Mouse (Mus musculus) liver, embryonic 16.5 days (tissue): ENCODE results near the gene Hpcal1. TPM values are rescaled to one million over a fixed set of nuclear protein-coding genes. Genes with fewer than 3 reads are reported as not detected.
"Not testable (repeated sequence)": the region's sequence is repeated elsewhere in the genome, so short reads cannot be mapped to it uniquely, and the experiment has no call there.

Source experiments
- ATAC-seq: fragments of 200-750 bp; cut with Nextera tagmentation; 2 replicates; pipeline ENCODE4 v1.8.0; 2017; ENCODE audit warnings: low read depth, mild to moderate bottlenecking, moderate number of reproducible peaks, moderate library complexity
- H3K27ac ChIP-seq: fragments of 300-500 bp; sonication (generic); 2 replicates; pipeline ENCODE4 v1.5.1; 2014; ENCODE audit warnings: mild to moderate bottlenecking, low read length
- H3K27me3 ChIP-seq: fragments of 300-500 bp; sonication (generic); 2 replicates; pipeline ENCODE4 v1.6.1; 2014; ENCODE audit warnings: low read depth, low read length, mixed read lengths; ENCODE audit not compliant: control insufficient read depth, insufficient read depth
- H3K36me3 ChIP-seq: fragments of 300-500 bp; sonication (generic); 2 replicates; pipeline ENCODE4 v1.6.1; 2014; ENCODE audit warnings: mild to moderate bottlenecking; ENCODE audit not compliant: control insufficient read depth, insufficient read depth
- H3K4me1 ChIP-seq: fragments of 300-500 bp; sonication (generic); 2 replicates; pipeline ENCODE4 v1.6.1; 2014; ENCODE audit warnings: low read depth, low read length, mixed read lengths; ENCODE audit not compliant: control insufficient read depth
- H3K4me2 ChIP-seq: fragments of 300-500 bp; sonication (generic); 2 replicates; pipeline ENCODE4 v1.6.1; 2014; ENCODE audit warnings: low read depth, low read length, mixed read lengths
- H3K4me3 ChIP-seq: fragments of 300-500 bp; sonication (generic); 2 replicates; pipeline ENCODE4 v1.5.1; 2014; ENCODE audit warnings: low read depth, mild to moderate bottlenecking, low read length
- H3K9ac ChIP-seq: fragments of 300-500 bp; sonication (generic); 2 replicates; pipeline ENCODE4 v1.6.1; 2014; ENCODE audit warnings: low read depth, low read length
- H3K9me3 ChIP-seq: fragments of 300-500 bp; sonication (generic); replicated peaks from 2 replicates; pipeline ENCODE4 v1.6.1; 2016; ENCODE audit warnings: low read length; ENCODE audit not compliant: control insufficient read depth
- WGBS: fragments of 180-500 bp; shearing (Covaris S2); extraction: QIAGEN DNeasy Blood & Tissue Kit; methylation state at CpG from one replicate; pipeline ENCODE4 v1.1.7; 2014; ENCODE audit not compliant: insufficient replicate concordance; 5-methylcytosine and 5-hydroxymethylcytosine counted together
- polyA plus RNA-seq: library from polyadenylated mRNA; unstranded; fragments of >200 nt; fragmentation: Nextera tagmentation; extraction: Ambion mirVana; gene quantifications from 2 replicates; pipeline ENCODE4 v1.2.1, GENCODE M21; 2015

Gene Hpcal1
- polyA plus RNA-seq, 1 experiment from 2014 or later = 23.6 TPM

DNA sequence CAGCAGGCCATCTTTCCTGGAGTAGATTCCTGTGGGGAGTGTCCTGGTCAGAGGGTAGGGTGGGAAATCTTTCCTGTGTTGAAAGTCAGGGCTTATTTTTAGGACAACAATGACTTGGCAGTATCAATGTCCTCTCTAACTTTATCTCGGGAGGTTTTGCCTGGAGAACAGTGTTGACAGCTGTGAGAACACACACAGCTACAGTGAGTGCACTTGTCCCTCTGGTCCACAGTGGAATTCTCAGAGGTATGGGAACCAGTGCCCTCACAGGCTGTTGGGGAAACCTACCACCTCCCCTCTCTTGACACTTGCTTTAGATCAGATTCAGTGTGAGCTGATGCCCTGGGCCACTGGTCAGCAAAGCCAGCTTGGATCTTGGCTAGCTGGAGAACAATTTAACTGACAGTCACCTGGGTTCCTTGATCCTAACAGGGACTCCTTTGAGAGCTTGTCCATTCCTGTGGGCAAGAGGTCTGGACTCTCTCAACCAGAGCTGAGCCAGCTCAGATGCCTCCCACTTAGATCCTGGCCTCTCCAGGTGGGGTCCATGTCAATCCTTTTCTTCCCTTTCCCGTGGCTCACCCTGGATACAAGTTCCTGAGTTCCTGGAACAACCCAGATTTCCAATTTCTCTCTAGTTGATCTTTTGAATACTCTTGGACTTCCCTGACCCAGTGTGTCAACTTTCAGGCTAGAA, 79.0 kb downstream of the Hpcal1 start:
- ATAC-seq = 0 out of 2 replicates have a peak, but pooled peaks have one; percentile 11
- Histone ChIP-seq H3K4me3 (no peak overlapping the region), H3K4me1 (no peaks in the 10 kb centered on the region; the same call in 1 of the 2 replicates), H3K9me3 (no peaks in the 10 kb centered on the region), H3K4me2 (no peak overlapping the region), H3K9ac (no peak overlapping the region), H3K27ac (no peak overlapping the region), H3K36me3 (no peaks in the 10 kb centered on the region), H3K27me3 (no peaks in the 10 kb centered on the region)
- WGBS = 29% methylated on average over 2 of the region's 2 CpGs

DNA sequence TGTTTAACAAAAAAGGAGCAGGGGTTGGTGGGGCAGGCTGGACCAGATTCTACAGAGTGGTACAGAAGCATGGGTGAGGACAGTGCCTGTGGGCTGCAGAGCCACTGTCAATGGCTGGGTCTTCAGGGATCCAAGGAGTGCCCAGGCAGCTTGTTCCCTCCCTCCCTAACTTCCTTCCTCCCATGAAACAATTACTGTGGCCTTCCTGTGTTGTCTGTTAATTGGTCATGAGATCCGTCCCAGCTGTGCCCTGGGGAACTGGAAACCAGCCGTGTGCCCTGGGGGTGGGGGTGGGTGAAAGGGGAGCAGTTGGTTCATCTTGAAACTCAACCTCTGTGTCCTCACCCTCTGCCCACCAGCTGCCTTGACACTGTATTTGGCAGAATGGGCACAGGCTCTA, 79.9 kb downstream of the Hpcal1 start:
- no peaks in the 10 kb centered on the region for H3K9me3 ChIP-seq
- peak; percentile 48; the same call in 1 of the 2 replicates for ATAC-seq
- no peaks in the 10 kb centered on the region for H3K27me3 ChIP-seq
- H3K4me1 ChIP-seq = no peaks in the 10 kb centered on the region; the same call in 1 of the 2 replicates
- no peak overlapping the region for H3K4me2 ChIP-seq
- no peak overlapping the region for H3K9ac ChIP-seq
- no peak overlapping the region for H3K27ac ChIP-seq
- no peak overlapping the region for H3K4me3 ChIP-seq
- no peaks in the 10 kb centered on the region for H3K36me3 ChIP-seq
- WGBS = 41% methylated on average over 2 of the region's 2 CpGs

DNA sequence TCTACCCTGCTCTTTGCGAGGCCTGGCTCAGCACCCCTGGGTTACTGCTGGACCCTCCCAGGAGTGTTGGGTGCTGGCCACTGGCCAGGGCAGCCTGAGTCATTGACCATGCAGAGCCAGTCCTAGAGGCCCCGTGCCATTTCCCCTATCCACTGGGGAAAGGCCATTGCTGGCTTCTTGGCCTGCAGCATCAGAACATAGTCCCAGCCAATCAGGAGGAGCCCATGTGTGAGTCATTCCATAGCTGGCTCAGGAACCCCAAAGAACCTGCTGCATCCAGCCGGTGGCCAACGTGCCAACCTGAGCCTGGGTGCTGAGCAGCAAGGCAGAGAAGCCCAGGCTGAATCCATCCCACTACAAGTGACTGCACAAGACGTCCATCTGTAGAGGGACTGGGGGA, 83.1 kb downstream of the Hpcal1 start:
- not testable (repeated sequence) for H3K4me3 ChIP-seq, H3K27me3 ChIP-seq, H3K27ac ChIP-seq, H3K9ac ChIP-seq, H3K4me2 ChIP-seq, H3K9me3 ChIP-seq, H3K4me1 ChIP-seq, H3K36me3 ChIP-seq, ATAC-seq
- 59% methylated on average over 5 of the region's 5 CpGs for WGBS

DNA sequence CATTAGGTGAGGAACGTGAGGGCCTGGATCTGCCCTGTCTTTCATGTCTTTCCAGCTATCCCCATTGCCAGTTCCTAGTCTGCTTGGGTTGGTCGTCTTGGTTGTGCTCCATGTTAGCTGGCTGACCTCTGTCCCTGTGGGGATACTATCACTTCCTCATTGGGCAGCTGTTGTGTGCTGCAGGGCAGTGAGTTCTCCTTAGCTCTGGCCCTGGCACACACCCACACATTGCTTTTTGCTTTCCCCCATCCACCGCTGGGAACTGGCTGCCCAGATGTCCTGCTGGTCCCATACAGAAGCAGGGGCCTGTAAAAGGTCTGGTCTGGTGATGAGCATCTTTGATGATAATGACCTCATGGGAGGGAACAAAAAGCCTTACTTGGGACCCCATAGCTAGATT, 84.2 kb downstream of the Hpcal1 start:
- WGBS = 59% methylated on average over 3 of the region's 3 CpGs
- not testable (repeated sequence) for ATAC-seq, H3K9me3 ChIP-seq, H3K27ac ChIP-seq, H3K27me3 ChIP-seq, H3K4me2 ChIP-seq, H3K9ac ChIP-seq, H3K4me3 ChIP-seq, H3K36me3 ChIP-seq, H3K4me1 ChIP-seq

DNA sequence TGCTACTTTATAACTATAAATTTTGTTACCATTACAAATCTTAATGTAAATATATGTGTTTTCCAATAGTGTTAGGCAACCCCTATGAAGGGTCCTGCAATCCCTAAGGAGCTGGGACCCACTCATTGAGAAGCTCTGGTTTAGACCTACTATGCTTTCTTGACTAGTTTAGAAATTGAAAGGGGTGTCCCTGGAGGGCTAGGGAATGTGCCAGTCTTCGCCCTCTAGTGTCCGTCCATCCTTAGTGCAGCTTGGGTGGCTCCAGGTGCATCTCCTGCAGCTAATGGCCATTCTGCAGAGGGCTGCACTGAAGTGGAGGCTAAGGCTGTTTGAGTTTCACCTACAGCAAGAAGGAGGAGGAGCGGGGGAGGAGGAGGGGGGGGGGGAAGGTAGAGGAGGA, 87.7 kb downstream of the Hpcal1 start:
- Histone ChIP-seq H3K9ac (no peak overlapping the region), H3K4me3 (no peak overlapping the region), H3K36me3 (no peaks in the 10 kb centered on the region), H3K4me2 (no peak overlapping the region), H3K27me3 (no peaks in the 10 kb centered on the region), H3K27ac (no peak overlapping the region), H3K4me1 (no peaks in the 10 kb centered on the region), H3K9me3 (no peaks in the 10 kb centered on the region)
- WGBS = 28% methylated on average over 3 of the region's 3 CpGs
- ATAC-seq = no peak

DNA sequence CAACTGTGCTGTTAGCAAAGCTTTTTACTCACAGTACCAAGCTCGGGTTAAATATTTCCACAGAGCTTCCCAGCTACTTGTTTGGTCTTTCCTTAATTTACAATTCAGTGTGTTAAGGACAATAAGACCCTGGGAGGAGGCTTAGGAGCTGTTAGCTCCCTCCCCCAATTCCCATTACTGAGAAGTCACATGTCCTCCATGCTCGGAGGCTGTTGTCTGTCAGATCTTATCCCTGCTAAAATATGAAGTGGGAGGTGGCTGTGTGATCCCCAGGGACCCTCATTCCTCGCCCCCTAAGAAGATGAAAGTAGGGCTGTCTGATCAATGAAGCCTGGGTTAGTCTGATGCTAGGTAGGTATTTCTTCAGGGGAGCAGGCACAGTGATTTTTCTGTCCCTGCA, 88.4 kb downstream of the Hpcal1 start:
- no peaks in the 10 kb centered on the region for H3K4me1 ChIP-seq
- H3K27ac ChIP-seq = no peak overlapping the region
- no peak overlapping the region for H3K4me3 ChIP-seq
- 38% methylated on average over 3 of the region's 3 CpGs for whole genome bisulfite sequencing
- ATAC-seq = no peak
- no peaks in the 10 kb centered on the region for H3K9me3 ChIP-seq
- no peak overlapping the region for H3K4me2 ChIP-seq
- H3K36me3 ChIP-seq = no peaks in the 10 kb centered on the region
- H3K9ac ChIP-seq = no peak overlapping the region
- no peaks in the 10 kb centered on the region for H3K27me3 ChIP-seq

DNA sequence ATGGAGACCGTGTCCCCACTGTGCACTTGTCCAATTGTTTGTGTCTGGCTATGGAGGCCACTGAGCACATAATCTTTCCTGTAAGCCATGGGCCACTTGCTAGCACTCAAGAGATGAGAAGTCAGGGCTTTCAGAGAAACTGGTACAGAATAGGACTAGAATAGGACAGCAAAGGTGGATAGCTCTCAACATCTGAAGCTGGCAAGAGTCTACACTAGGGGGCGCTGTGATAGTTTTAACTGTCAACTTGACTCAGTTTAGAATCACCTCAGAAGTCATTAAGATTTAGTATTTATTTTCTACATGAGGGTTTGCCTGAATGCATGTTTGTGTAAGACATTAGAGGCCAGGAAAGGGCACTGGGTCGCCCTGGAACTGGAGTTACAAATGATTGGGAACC, 98.8 kb downstream of the Hpcal1 start:
- Histone ChIP-seq H3K4me1 (no peaks in the 10 kb centered on the region), H3K4me3 (no peak overlapping the region), H3K27me3 (no peaks in the 10 kb centered on the region), H3K9me3 (no peaks in the 10 kb centered on the region), H3K36me3 (no peaks in the 10 kb centered on the region), H3K9ac (no peak overlapping the region), H3K4me2 (no peak overlapping the region), H3K27ac (no peak overlapping the region)
- no peak for ATAC-seq
- WGBS = 53% methylated on average over 3 of the region's 3 CpGs

DNA sequence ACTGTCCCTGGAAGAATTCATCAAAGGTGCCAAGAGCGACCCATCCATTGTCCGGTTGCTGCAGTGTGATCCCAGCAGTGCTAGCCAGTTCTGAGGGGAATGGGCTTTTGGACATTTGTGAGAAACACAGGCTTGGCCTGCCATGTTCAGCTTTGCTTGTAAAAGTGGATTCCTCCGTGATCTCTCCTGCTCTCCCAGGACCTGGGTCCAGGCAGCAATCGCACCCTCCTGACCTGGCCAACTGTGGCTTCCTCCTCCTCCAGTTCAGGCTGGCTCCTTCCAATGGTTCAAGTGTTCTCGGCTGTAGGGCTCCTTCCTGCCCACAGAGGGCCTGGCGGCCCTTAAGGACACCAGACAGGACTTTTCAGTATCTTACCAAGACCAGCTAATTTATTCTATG, 100.5 kb downstream of the Hpcal1 start:
- WGBS = 68% methylated on average over 6 of the region's 6 CpGs
- no peak for ATAC-seq

DNA sequence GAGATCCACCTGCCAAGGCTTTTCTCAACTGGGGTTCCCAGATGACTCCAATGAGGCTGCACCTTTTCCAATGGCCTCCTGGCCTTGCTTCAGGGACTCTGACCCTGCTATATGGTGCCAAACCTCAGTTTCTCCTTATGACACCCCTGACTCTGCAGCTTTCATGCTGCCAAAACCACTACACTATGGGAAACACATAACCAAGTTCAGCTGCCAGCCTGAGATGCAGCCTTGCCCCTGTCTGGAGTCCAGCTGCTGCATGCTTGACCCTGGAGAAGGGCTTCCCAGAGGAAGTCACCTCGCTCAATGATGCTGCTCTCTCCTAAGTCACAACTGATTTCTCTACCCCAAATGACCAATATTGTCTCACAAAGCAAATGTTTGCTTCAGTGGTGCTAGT, 102.1 kb downstream of the Hpcal1 start:
- no peak overlapping the region for H3K4me3 ChIP-seq
- no peak for ATAC-seq
- no peaks in the 10 kb centered on the region for H3K9me3 ChIP-seq
- H3K27me3 ChIP-seq = no peaks in the 10 kb centered on the region
- 47% methylated on average over 1 of the region's 1 CpGs for WGBS
- no peaks in the 10 kb centered on the region for H3K4me1 ChIP-seq
- H3K9ac ChIP-seq = no peak overlapping the region
- no peak overlapping the region for H3K4me2 ChIP-seq
- no peak overlapping the region for H3K27ac ChIP-seq
- no peaks in the 10 kb centered on the region for H3K36me3 ChIP-seq

More for the DNA sequence above, 100.5 kb downstream of the Hpcal1 start:
- H3K9me3 ChIP-seq = no peaks in the 10 kb centered on the region
- no peak overlapping the region for H3K27ac ChIP-seq
- H3K27me3 ChIP-seq = no peaks in the 10 kb centered on the region
- H3K9ac ChIP-seq = no peak overlapping the region
- H3K4me3 ChIP-seq = no peak overlapping the region
- H3K4me1 ChIP-seq = no peaks in the 10 kb centered on the region
- no peaks in the 10 kb centered on the region for H3K36me3 ChIP-seq
- H3K4me2 ChIP-seq = no peak overlapping the region
